Mouse (Mus musculus) cerebellum, adult 2 months (tissue): ENCODE measurements around the gene Eipr1.

Experiments used
- CTCF ChIP-seq: fragments of 200-500 bp; IDR thresholded peaks from 2 replicates; pipeline ENCODE4 v1.5.1; 2011; ENCODE audit warnings: low read depth, mild to moderate bottlenecking, control low read depth, low read length, moderate library complexity, borderline replicate concordance; ENCODE audit not compliant: insufficient read depth
- POLR2A ChIP-seq: fragments of 200-500 bp; IDR thresholded peaks from 2 replicates; pipeline ENCODE4 v1.6.1; 2011; ENCODE audit warnings: low read length, control low read depth, borderline replicate concordance; ENCODE audit not compliant: insufficient read depth

GRCm38 (mm10) chr12:28835683-28836082 is 84.1 kb downstream of the Eipr1 start:
- TF ChIP-seq CTCF (no peak), POLR2A (no peak)
